Mouse (Mus musculus): ENCODE data around the gene Fgd5. TPM values are rescaled to one million over a fixed set of nuclear protein-coding genes. Genes with fewer than 3 reads are reported as not detected.

The Fgd5 gene
- polyA plus RNA-seq, 1 experiment, result 0.77 TPM

GRCm38 (mm10) chr6:91965060-91965459 lies 13.6 kb upstream of the Fgd5 start:
- H3K4me1 ChIP-seq (ENCODE audit: control insufficient read depth, insufficient read depth, low read length), result no peaks in the 10 kb centered on the region
- no peaks in the 10 kb centered on the region for H3K27me3 ChIP-seq (ENCODE audit: control insufficient read depth, insufficient read depth, low read length)
- TF ChIP-seq CTCF (IDR thresholded peaks at IDR 0.05; ENCODE audit: control insufficient read depth, insufficient read depth, insufficient replicate concordance, low read depth, low read length) (no peak), POLR2A (IDR thresholded peaks at IDR 0.05; ENCODE audit: control insufficient read depth, low read depth, low read length) (no peak)
- H3K4me3 ChIP-seq (ENCODE audit: control insufficient read depth, low read depth, low read length), result no peak overlapping the region
- no peaks in the 10 kb centered on the region for H3K36me3 ChIP-seq (ENCODE audit: control insufficient read depth, insufficient read depth, low read length)
- no peak overlapping the region for H3K27ac ChIP-seq (ENCODE audit: control insufficient read depth, insufficient read depth, low read depth, low read length)

GRCm38 (mm10) chr6:91966006-91966405 lies 12.7 kb upstream of the Fgd5 start:
- H3K36me3 ChIP-seq (ENCODE audit: control insufficient read depth, insufficient read depth, low read length), result no peaks in the 10 kb centered on the region

GRCm38 (mm10) chr6:91972201-91972646 lies 6.5 kb upstream of the Fgd5 start:
- TF ChIP-seq CTCF (IDR thresholded peaks at IDR 0.05; ENCODE audit: control insufficient read depth, insufficient read depth, insufficient replicate concordance, low read depth, low read length) (no peak), POLR2A (IDR thresholded peaks at IDR 0.05; ENCODE audit: control insufficient read depth, low read depth, low read length) (no peak)
- H3K36me3 ChIP-seq (ENCODE audit: control insufficient read depth, insufficient read depth, low read length), result no peaks in the 10 kb centered on the region
- H3K27ac ChIP-seq (ENCODE audit: control insufficient read depth, insufficient read depth, low read depth, low read length), result no peak overlapping the region
- peaks cover 7% of the 10 kb centered on the region for H3K4me1 ChIP-seq (ENCODE audit: control insufficient read depth, insufficient read depth, low read length)
- no peaks in the 10 kb centered on the region for H3K27me3 ChIP-seq (ENCODE audit: control insufficient read depth, insufficient read depth, low read length)
- H3K4me3 ChIP-seq (ENCODE audit: control insufficient read depth, low read depth, low read length), result no peak overlapping the region

More at GRCm38 (mm10) chr6:91966006-91966405, 12.7 kb upstream of the Fgd5 start:
- H3K27ac ChIP-seq (ENCODE audit: control insufficient read depth, insufficient read depth, low read depth, low read length), result no peak overlapping the region
- H3K4me1 ChIP-seq (ENCODE audit: control insufficient read depth, insufficient read depth, low read length), result no peaks in the 10 kb centered on the region
- no peak overlapping the region for H3K4me3 ChIP-seq (ENCODE audit: control insufficient read depth, low read depth, low read length)
- H3K27me3 ChIP-seq (ENCODE audit: control insufficient read depth, insufficient read depth, low read length), result no peaks in the 10 kb centered on the region
- TF ChIP-seq POLR2A (IDR thresholded peaks at IDR 0.05; ENCODE audit: control insufficient read depth, low read depth, low read length) (no peak), CTCF (IDR thresholded peaks at IDR 0.05; ENCODE audit: control insufficient read depth, insufficient read depth, insufficient replicate concordance, low read depth, low read length) (no peak)

- H3K27ac ChIP-seq (ENCODE audit: control insufficient read depth, insufficient read depth, low read depth, low read length), result no peak overlapping the region
- no peak for TF ChIP-seq CTCF (IDR thresholded peaks at IDR 0.05; ENCODE audit: control insufficient read depth, insufficient read depth, insufficient replicate concordance, low read depth, low read length)
- TF ChIP-seq POLR2A (IDR thresholded peaks at IDR 0.05; ENCODE audit: control insufficient read depth, low read depth, low read length), result no peak
- H3K4me1 ChIP-seq (ENCODE audit: control insufficient read depth, insufficient read depth, low read length), result peaks cover 7% of the 10 kb centered on the region
- no peaks in the 10 kb centered on the region for H3K36me3 ChIP-seq (ENCODE audit: control insufficient read depth, insufficient read depth, low read length)
- no peaks in the 10 kb centered on the region for H3K27me3 ChIP-seq (ENCODE audit: control insufficient read depth, insufficient read depth, low read length)
- H3K4me3 ChIP-seq (ENCODE audit: control insufficient read depth, low read depth, low read length), result no peak overlapping the region
Measured at GRCm38 (mm10) chr6:91973972-91974371, 4.7 kb upstream of the Fgd5 start.

GRCm38 (mm10) chr6:91979301-91979996 lies 771 bp downstream of the Fgd5 start:
- Histone ChIP-seq H3K36me3 (ENCODE audit: control insufficient read depth, insufficient read depth, low read length) (no peaks in the 10 kb centered on the region), H3K27me3 (ENCODE audit: control insufficient read depth, insufficient read depth, low read length) (no peaks in the 10 kb centered on the region), H3K4me1 (ENCODE audit: control insufficient read depth, insufficient read depth, low read length) (peaks cover 4% of the 10 kb centered on the region; the same call in 1 of the 2 replicates), H3K27ac (ENCODE audit: control insufficient read depth, insufficient read depth, low read depth, low read length) (no peak overlapping the region), H3K4me3 (ENCODE audit: control insufficient read depth, low read depth, low read length) (peak overlapping the region; percentile 23)
- TF ChIP-seq CTCF (IDR thresholded peaks at IDR 0.05; ENCODE audit: control insufficient read depth, insufficient read depth, insufficient replicate concordance, low read depth, low read length) (no peak), POLR2A (IDR thresholded peaks at IDR 0.05; ENCODE audit: control insufficient read depth, low read depth, low read length) (no peak)

- H3K27ac ChIP-seq (ENCODE audit: control insufficient read depth, insufficient read depth, low read depth, low read length), result no peak overlapping the region
- H3K4me1 ChIP-seq (ENCODE audit: control insufficient read depth, insufficient read depth, low read length), result peaks cover 4% of the 10 kb centered on the region; the same call in 1 of the 2 replicates
- no peaks in the 10 kb centered on the region for H3K36me3 ChIP-seq (ENCODE audit: control insufficient read depth, insufficient read depth, low read length)
- H3K4me3 ChIP-seq (ENCODE audit: control insufficient read depth, low read depth, low read length), result no peak overlapping the region
- no peak for TF ChIP-seq CTCF (IDR thresholded peaks at IDR 0.05; ENCODE audit: control insufficient read depth, insufficient read depth, insufficient replicate concordance, low read depth, low read length)
- TF ChIP-seq POLR2A (IDR thresholded peaks at IDR 0.05; ENCODE audit: control insufficient read depth, low read depth, low read length), result no peak
- no peaks in the 10 kb centered on the region for H3K27me3 ChIP-seq (ENCODE audit: control insufficient read depth, insufficient read depth, low read length)
Measured at GRCm38 (mm10) chr6:91980011-91980410, 1.3 kb downstream of the Fgd5 start.

GRCm38 (mm10) chr6:91990101-91990500 lies 11.4 kb downstream of the Fgd5 start:
- no peak overlapping the region for H3K27ac ChIP-seq (ENCODE audit: control insufficient read depth, insufficient read depth, low read depth, low read length)
- H3K36me3 ChIP-seq (ENCODE audit: control insufficient read depth, insufficient read depth, low read length), result no peaks in the 10 kb centered on the region
- no peaks in the 10 kb centered on the region for H3K27me3 ChIP-seq (ENCODE audit: control insufficient read depth, insufficient read depth, low read length)
- H3K4me3 ChIP-seq (ENCODE audit: control insufficient read depth, low read depth, low read length), result no peak overlapping the region
- TF ChIP-seq CTCF (IDR thresholded peaks at IDR 0.05; ENCODE audit: control insufficient read depth, insufficient read depth, insufficient replicate concordance, low read depth, low read length), result no peak
- TF ChIP-seq POLR2A (IDR thresholded peaks at IDR 0.05; ENCODE audit: control insufficient read depth, low read depth, low read length), result no peak
- H3K4me1 ChIP-seq (ENCODE audit: control insufficient read depth, insufficient read depth, low read length), result no peaks in the 10 kb centered on the region

All from testis, adult 2 months (tissue).